Mouse (Mus musculus) kidney, postnatal 10 days (tissue): ENCODE measurements around the gene Sh2b1.

Experiments used
- DNase-seq: peaks from one replicate; pipeline ENCODE4 v3.0.0; 2021; ENCODE audit warnings: mixed read lengths

Sh2b1 gene

DNA sequence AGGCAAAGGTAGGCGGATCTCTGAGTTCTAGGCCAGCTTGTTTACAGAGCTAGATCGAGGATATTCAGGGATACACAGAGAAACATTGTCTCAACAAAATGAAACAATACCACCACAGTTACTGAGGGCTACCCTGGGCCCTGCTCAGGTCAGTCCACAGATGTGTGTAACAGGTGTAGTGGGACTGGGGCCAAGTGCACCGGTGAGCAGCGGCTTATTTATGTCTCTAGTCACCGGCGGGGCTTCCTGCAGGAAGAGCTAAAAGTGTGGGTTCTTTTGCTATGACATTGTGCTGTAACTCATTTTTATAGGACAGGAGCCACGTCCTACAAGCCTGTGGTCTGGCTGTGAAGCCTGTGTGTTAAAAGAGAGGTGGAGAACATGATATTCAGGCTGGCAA is 21.4 kb downstream of the Sh2b1 start:
- no peak for DNase-seq

DNA sequence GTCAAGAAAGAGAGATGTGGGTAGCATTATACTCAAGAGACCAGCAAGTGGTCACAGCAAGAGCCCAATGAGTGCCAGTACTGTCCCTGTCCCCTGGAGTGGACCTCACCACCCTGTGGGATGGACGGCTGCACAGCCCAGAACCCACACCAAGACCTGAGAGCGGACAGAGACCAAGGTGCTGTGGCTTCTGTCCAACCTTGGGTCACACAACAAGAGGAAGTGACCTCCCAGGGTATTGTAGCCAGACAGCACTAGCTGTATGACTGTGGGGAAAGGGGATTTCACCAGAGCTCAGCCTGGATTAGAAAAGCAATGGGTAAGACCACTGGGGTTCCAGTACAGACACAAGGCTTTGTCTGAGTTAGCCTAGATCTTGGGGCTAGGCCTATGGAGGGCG is 23.0 kb downstream of the Sh2b1 start:
- peak; percentile 3 for DNase-seq

- peak; percentile 4 for DNase-seq
Observed at GRCm38 (mm10) chr7:126450641-126451040, 24.6 kb downstream of the Sh2b1 start.

- DNase-seq, result peak; percentile 7
Observed at GRCm38 (mm10) chr7:126449991-126450390, 25.2 kb downstream of the Sh2b1 start.

GRCm38 (mm10) chr7:126448481-126448880 is 26.7 kb downstream of the Sh2b1 start:
- DNase-seq, result peak; percentile 4

DNA sequence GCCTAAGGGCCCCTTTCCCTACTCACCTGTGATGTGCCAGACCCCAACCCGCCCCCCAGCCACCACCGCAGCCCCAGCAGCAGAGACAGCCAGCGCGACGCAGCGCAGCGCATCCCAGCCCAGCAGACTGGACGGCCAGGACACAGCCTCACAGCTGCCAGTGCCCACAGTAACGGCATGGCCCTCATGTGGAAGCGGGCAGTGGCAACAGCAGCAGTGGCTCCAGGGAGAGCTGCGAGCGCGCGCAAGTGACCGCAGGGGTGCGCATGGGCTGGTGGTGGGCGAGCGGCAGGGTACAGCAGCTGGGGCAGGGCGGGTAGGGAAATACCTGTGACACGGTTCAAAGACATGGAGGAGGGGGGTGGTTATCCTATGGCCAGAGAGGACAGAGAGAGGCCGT is 29.0 kb downstream of the Sh2b1 start:
- peak; percentile 3 for DNase-seq

- DNase-seq, result no peak
Observed at GRCm38 (mm10) chr7:126445104-126445815, 30.0 kb downstream of the Sh2b1 start.

- DNase-seq, result peak; percentile 3
Observed at GRCm38 (mm10) chr7:126444536-126444935, 30.7 kb downstream of the Sh2b1 start.

GRCm38 (mm10) chr7:126443997-126444396 is 31.2 kb downstream of the Sh2b1 start:
- no peak for DNase-seq

DNA sequence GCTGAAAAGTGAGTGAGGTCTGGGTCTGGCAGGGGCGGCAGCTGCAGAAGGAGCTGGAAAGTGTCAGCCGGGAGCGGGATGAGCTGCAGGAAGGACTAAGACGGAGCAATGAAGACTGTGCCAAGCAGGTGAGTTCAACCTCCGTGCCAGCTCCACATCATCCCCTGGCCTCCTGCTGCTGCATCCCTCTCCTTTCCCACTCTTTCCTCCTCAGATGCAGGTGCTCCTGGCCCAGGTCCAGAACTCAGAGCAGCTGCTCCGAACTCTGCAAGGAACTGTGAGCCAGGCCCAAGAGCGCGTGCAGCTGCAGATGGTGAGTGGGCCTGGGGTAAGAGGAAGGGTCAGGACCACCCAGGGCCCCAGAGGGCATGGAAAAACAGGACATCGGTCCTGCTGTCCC is 35.1 kb downstream of the Sh2b1 start:
- no peak for DNase-seq

GRCm38 (mm10) chr7:126436851-126437250 is 38.4 kb downstream of the Sh2b1 start:
- peak; percentile 80 for DNase-seq

DNA sequence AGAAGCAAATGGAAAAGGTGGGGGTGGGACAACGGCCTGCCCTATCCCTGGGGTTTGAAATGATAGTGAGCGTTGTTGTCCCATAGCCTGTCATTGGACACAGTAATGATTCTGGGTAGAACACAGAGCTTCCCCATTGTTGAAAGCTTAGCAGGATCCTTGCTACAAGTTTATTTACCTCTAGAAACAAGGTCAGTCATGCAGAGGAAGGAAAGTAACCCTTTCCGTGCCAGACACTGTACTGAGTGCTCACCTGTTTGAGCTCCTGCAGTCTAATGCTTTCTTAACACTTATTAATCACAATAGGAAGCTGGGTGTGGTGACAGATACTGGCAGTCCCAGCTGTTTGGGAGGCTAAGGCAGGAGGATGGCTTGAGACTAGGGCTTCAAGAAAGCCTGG is 39.4 kb downstream of the Sh2b1 start:
- DNase-seq, result no peak

- no peak for DNase-seq
Observed at GRCm38 (mm10) chr7:126434726-126435125, 40.5 kb downstream of the Sh2b1 start.

DNA sequence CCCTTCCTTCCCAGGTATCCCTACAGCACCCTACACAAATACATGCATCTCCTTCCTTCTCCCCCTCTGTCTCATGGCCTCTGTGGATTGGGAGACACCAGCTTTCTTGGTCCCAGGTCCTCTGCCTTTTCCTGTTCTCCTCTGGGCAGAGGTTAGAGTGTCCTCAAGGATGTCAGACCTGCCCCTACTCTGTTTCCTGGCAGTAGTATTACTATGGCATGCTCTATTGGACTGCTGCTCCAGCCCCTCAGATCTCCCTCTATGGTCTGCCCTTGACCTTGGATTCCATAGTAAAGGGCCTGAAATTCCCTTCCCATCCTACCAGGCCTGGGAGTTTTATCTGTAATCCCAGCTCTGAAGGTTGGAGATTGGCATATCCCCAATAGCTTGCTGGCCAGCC is 45.1 kb downstream of the Sh2b1 start:
- DNase-seq, result no peak

DNA sequence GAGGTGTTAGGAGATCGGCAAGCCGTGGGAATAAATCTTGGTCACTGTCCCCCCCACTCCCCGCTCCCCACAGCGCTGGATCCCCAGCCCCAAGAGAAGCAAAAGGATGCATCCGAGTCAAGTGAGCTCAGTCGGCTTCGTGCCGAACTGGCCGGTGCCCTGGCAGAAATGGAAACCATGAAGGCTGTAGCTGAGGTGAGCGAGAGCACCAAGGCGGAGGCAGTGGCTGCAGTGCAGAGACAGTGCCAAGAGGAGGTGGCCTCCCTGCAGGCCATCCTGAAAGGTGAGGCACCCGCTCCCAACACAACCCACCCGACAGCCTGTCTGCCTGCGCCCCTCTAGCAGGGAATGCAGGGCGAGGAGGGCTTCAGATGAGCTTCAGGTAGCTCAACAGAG is 45.7 kb downstream of the Sh2b1 start:
- DNase-seq, result no peak

GRCm38 (mm10) chr7:126428631-126429502 is 46.4 kb downstream of the Sh2b1 start, which contains the start of gene Rabep2:
TSS of gene Rabep2 (plus strand) at chr7:126428759.
- DNase-seq, result peak; percentile 99

GRCm38 (mm10) chr7:126428154-126428553 is 47.1 kb downstream of the Sh2b1 start:
- no peak for DNase-seq

GRCm38 (mm10) chr7:126427323-126427860 is 47.8 kb downstream of the Sh2b1 start:
- DNase-seq, result no peak

DNA sequence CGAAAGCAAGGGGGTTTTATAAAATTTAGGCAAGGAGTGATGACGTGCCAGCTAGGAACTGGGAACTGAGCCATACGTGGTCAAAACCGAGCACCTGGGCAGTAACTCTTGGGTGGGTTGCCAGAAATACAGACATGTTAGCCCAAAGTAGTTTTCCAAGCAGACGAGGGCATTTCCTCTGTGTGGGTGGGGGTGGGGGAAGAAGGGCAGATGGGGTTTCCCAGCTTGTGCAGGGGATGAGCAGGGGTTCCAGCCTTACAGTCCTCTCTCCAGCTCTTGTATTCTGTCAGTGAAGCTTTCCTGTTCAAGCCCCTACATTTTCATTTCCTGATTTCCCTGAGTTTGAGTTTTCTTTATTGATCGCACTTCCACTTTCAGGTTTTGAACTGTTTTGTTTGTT is 51.1 kb downstream of the Sh2b1 start:
- DNase-seq, result no peak

DNA sequence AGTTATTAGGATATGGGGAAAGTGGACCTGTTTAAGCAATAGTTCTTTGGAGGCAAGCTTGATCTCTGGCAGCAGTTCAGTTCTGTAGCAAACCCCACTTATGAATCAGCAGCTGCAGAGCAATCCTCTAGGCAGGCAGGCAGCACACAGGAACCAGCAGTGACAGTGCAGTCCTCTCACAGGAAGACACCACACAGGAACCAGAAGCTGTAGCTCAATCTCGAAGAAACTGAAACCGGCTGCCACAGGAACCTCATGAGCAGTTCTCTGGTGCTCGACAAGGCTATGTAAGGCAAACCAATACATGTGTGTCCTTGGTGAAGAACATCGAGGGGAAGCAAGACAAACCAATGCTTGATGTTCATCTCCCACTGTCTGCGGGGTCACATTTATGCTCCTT is 53.5 kb downstream of the Sh2b1 start:
- no peak for DNase-seq

GRCm38 (mm10) chr7:126418496-126418895 is 56.7 kb downstream of the Sh2b1 start:
- DNase-seq, result peak; percentile 29

GRCm38 (mm10) chr7:126417606-126418005 is 57.6 kb downstream of the Sh2b1 start:
- DNase-seq, result no peak

GRCm38 (mm10) chr7:126417045-126417444 is 58.2 kb downstream of the Sh2b1 start:
- DNase-seq, result no peak
